Mouse (Mus musculus): ENCODE measurements around the gene Cd248.
A peak's percentile ranks its signal among the peaks of the same experiment; 100 is the strongest.
"Not testable (repeated sequence)": the region's sequence is repeated elsewhere in the genome, so short reads cannot be mapped to it uniquely, and the experiment has no call there.

Gene Cd248

GRCm38 (mm10) chr19:5079279-5079678 is 11.4 kb downstream of the Cd248 start:
- DNase-seq: no peak

GRCm38 (mm10) chr19:5082005-5082404 is 14.1 kb downstream of the Cd248 start:
- DNase-seq: no peak

GRCm38 (mm10) chr19:5082596-5082995 is 14.7 kb downstream of the Cd248 start:
- no peak for DNase-seq

- no peak for DNase-seq
Observed at GRCm38 (mm10) chr19:5083961-5084833, 16.3 kb downstream of the Cd248 start.

- no peak for DNase-seq
Observed at GRCm38 (mm10) chr19:5084834-5085144, 16.9 kb downstream of the Cd248 start.

GRCm38 (mm10) chr19:5085145-5085863 is 17.4 kb downstream of the Cd248 start, which contains the start of gene Tmem151a:
TSS of gene Tmem151a (minus strand) at chr19:5085531.
- no peak for DNase-seq

GRCm38 (mm10) chr19:5086533-5086932 is 18.7 kb downstream of the Cd248 start:
- DNase-seq: not testable (repeated sequence)

- DNase-seq: peak; percentile 82 to 95
Observed at GRCm38 (mm10) chr19:5087884-5088728, 20.2 kb downstream of the Cd248 start, which contains the start of gene Yif1a. TSS of gene Yif1a (plus strand) at chr19:5088538.

GRCm38 (mm10) chr19:5089324-5089723 is 21.4 kb downstream of the Cd248 start:
- no peak for DNase-seq

GRCm38 (mm10) chr19:5092083-5092482 is 24.2 kb downstream of the Cd248 start:
- no peak for DNase-seq

GRCm38 (mm10) chr19:5093481-5094242 is 25.8 kb downstream of the Cd248 start:
- DNase-seq: no peak

GRCm38 (mm10) chr19:5094243-5094632 is 26.4 kb downstream of the Cd248 start:
- DNase-seq: peak; percentile 68 to 74

- no peak for DNase-seq
Observed at GRCm38 (mm10) chr19:5094746-5095417, 27.0 kb downstream of the Cd248 start.

- DNase-seq: no peak
Observed at GRCm38 (mm10) chr19:5095887-5096474, 28.1 kb downstream of the Cd248 start.

GRCm38 (mm10) chr19:5097521-5098362 is 29.9 kb downstream of the Cd248 start:
- DNase-seq: no peak

- no peak for DNase-seq
Observed at GRCm38 (mm10) chr19:5098363-5099143, 30.7 kb downstream of the Cd248 start, which contains the start of gene Cnih2. TSS of gene Cnih2 (minus strand) at chr19:5098521.

- DNase-seq: no peak
Observed at GRCm38 (mm10) chr19:5106074-5106473, 38.2 kb downstream of the Cd248 start.

GRCm38 (mm10) chr19:5106731-5107191 is 38.9 kb downstream of the Cd248 start, which contains the start of gene Rab1b:
TSS of gene Rab1b (minus strand) at chr19:5107072.
- peak; percentile 97 for DNase-seq

All from thymus, adult 18-20 months (tissue).